Mouse (Mus musculus) limb, embryonic 10.5 days (tissue): ENCODE measurements around the gene Atp13a5. TPM values are rescaled to one million over a fixed set of nuclear protein-coding genes. Genes with fewer than 3 reads are reported as not detected.

Experiments
- DNase-seq: peaks from one replicate; pipeline ENCODE4 v3.0.0-alpha.2; 2017; ENCODE audit warnings: low spot score
- H3K27ac ChIP-seq: fragments of 300-500 bp; sonication (generic); 2 replicates; pipeline ENCODE4 v1.5.1; 2016; ENCODE audit warnings: mild to moderate bottlenecking
- H3K27me3 ChIP-seq: fragments of 300-500 bp; sonication (generic); 2 replicates; pipeline ENCODE4 v1.6.1; 2016; ENCODE audit warnings: low read depth, mild to moderate bottlenecking; ENCODE audit not compliant: poor library complexity, severe bottlenecking
- H3K36me3 ChIP-seq: fragments of 300-500 bp; sonication (generic); 2 replicates; pipeline ENCODE4 v1.6.1; 2016; ENCODE audit warnings: mild to moderate bottlenecking, moderate library complexity
- H3K4me1 ChIP-seq: fragments of 300-500 bp; sonication (generic); 2 replicates; pipeline ENCODE4 v1.6.1; 2016
- H3K4me3 ChIP-seq: fragments of 300-500 bp; sonication (generic); 2 replicates; pipeline ENCODE4 v1.5.1; 2016; ENCODE audit warnings: mild to moderate bottlenecking, moderate library complexity
- H3K9me3 ChIP-seq: fragments of 300-500 bp; sonication (generic); replicated peaks from 2 replicates; pipeline ENCODE4 v1.6.1; 2016; ENCODE audit warnings: mild to moderate bottlenecking
- WGBS: fragments of 180-500 bp; shearing (Covaris S2); methylation state at CpG from one replicate; pipeline ENCODE4 v1.1.7; 2016; 5-methylcytosine and 5-hydroxymethylcytosine counted together
- polyA plus RNA-seq: library from polyadenylated mRNA; unstranded; fragments of >200 nt; fragmentation: Nextera tagmentation; extraction: Ambion mirVana; gene quantifications from 2 replicates; pipeline ENCODE4 v1.2.1, GENCODE M21; 2016

The Atp13a5 gene
- polyA plus RNA-seq, 1 experiment from 2014 or later: 0.03 TPM

GRCm38 (mm10) chr16:29314991-29315390, 63.5 kb downstream of the Atp13a5 start:
- WGBS: 84% methylated on average over 3 of the region's 3 CpGs
- H3K9me3 ChIP-seq: no peaks in the 10 kb centered on the region

GRCm38 (mm10) chr16:29297555-29298021, 80.9 kb downstream of the Atp13a5 start:
- DNase-seq: no peak
- H3K4me3 ChIP-seq: no peak overlapping the region
- H3K27ac ChIP-seq: no peak overlapping the region
- H3K4me1 ChIP-seq: no peaks in the 10 kb centered on the region
- H3K27me3 ChIP-seq: no peaks in the 10 kb centered on the region
- H3K9me3 ChIP-seq: no peaks in the 10 kb centered on the region
- WGBS: 90% methylated on average over 9 of the region's 9 CpGs
- H3K36me3 ChIP-seq: no peaks in the 10 kb centered on the region

More at GRCm38 (mm10) chr16:29314991-29315390, 63.5 kb downstream of the Atp13a5 start:
- H3K27me3 ChIP-seq: no peaks in the 10 kb centered on the region
- no peak for DNase-seq
- H3K4me1 ChIP-seq: no peaks in the 10 kb centered on the region
- no peak overlapping the region for H3K4me3 ChIP-seq
- no peaks in the 10 kb centered on the region for H3K36me3 ChIP-seq
- no peak overlapping the region for H3K27ac ChIP-seq

GRCm38 (mm10) chr16:29280691-29281090, 97.8 kb downstream of the Atp13a5 start:
- 83% methylated on average over 5 of the region's 5 CpGs for WGBS

GRCm38 (mm10) chr16:29254325-29254724, 124.2 kb downstream of the Atp13a5 start:
- H3K4me3 ChIP-seq: no peak overlapping the region
- no peaks in the 10 kb centered on the region for H3K9me3 ChIP-seq
- H3K4me1 ChIP-seq: no peaks in the 10 kb centered on the region
- no peak overlapping the region for H3K27ac ChIP-seq
- H3K27me3 ChIP-seq: no peaks in the 10 kb centered on the region
- 92% methylated on average over 4 of the region's 4 CpGs for WGBS
- H3K36me3 ChIP-seq: no peaks in the 10 kb centered on the region
- DNase-seq: no peak

More at GRCm38 (mm10) chr16:29280691-29281090, 97.8 kb downstream of the Atp13a5 start:
- DNase-seq: no peak
- Histone ChIP-seq H3K27ac (no peak overlapping the region), H3K27me3 (no peaks in the 10 kb centered on the region), H3K36me3 (no peaks in the 10 kb centered on the region), H3K4me1 (no peaks in the 10 kb centered on the region), H3K4me3 (no peak overlapping the region), H3K9me3 (no peaks in the 10 kb centered on the region)

GRCm38 (mm10) chr16:29235951-29236350, 142.6 kb downstream of the Atp13a5 start:
- WGBS: 84% methylated on average over 5 of the region's 5 CpGs
- Histone ChIP-seq H3K9me3 (no peaks in the 10 kb centered on the region), H3K27me3 (no peaks in the 10 kb centered on the region), H3K36me3 (no peaks in the 10 kb centered on the region), H3K4me3 (no peak overlapping the region), H3K4me1 (no peaks in the 10 kb centered on the region), H3K27ac (no peak overlapping the region)
- no peak for DNase-seq

- Histone ChIP-seq H3K36me3 (no peaks in the 10 kb centered on the region), H3K4me3 (no peak overlapping the region), H3K27me3 (peaks cover 1% of the 10 kb centered on the region; the same call in 1 of the 2 replicates), H3K9me3 (no peaks in the 10 kb centered on the region), H3K4me1 (no peaks in the 10 kb centered on the region), H3K27ac (no peak overlapping the region)
- DNase-seq: no peak
- 87% methylated on average over 5 of the region's 5 CpGs for WGBS
Observed at GRCm38 (mm10) chr16:29216395-29217295, 161.9 kb downstream of the Atp13a5 start.

GRCm38 (mm10) chr16:29209605-29210411, 168.7 kb downstream of the Atp13a5 start, which contains the start of gene Hrasls:
TSS of gene Hrasls (plus strand) at chr16:29209695.
- Histone ChIP-seq H3K4me3 (peak within 1 kb of the TSS; percentile 59), H3K9me3 (no peaks in the 10 kb centered on the region), H3K36me3 (no peaks in the 10 kb centered on the region), H3K27ac (peak within 1 kb of the TSS; percentile 79), H3K27me3 (peaks cover 40% of the 10 kb centered on the region), H3K4me1 (peaks cover 11% of the 10 kb centered on the region)
- WGBS: 1% methylated on average over 39 of the region's 39 CpGs
- DNase-seq: peak; percentile 76

- Histone ChIP-seq H3K27ac (no peak overlapping the region), H3K36me3 (no peaks in the 10 kb centered on the region), H3K4me1 (peaks cover 11% of the 10 kb centered on the region), H3K4me3 (no peak overlapping the region), H3K9me3 (no peaks in the 10 kb centered on the region), H3K27me3 (peaks cover 40% of the 10 kb centered on the region)
- DNase-seq: no peak
- 73% methylated on average over 7 of the region's 7 CpGs for WGBS
Observed at GRCm38 (mm10) chr16:29208841-29209240, 169.7 kb downstream of the Atp13a5 start.

- no peak for DNase-seq
- H3K27me3 ChIP-seq: peaks cover 28% of the 10 kb centered on the region
- 43% methylated on average over 2 of the region's 2 CpGs for WGBS
Observed at GRCm38 (mm10) chr16:29205581-29205980, 173.0 kb downstream of the Atp13a5 start.

GRCm38 (mm10) chr16:29204875-29205274, 173.7 kb downstream of the Atp13a5 start:
- DNase-seq: no peak
- Histone ChIP-seq H3K27ac (no peak overlapping the region), H3K9me3 (no peaks in the 10 kb centered on the region), H3K4me1 (peaks cover 4% of the 10 kb centered on the region), H3K27me3 (peaks cover 21% of the 10 kb centered on the region), H3K4me3 (no peak overlapping the region), H3K36me3 (no peaks in the 10 kb centered on the region)
- WGBS: 87% methylated on average over 7 of the region's 7 CpGs

More at GRCm38 (mm10) chr16:29205581-29205980, 173.0 kb downstream of the Atp13a5 start:
- H3K36me3 ChIP-seq: no peaks in the 10 kb centered on the region
- H3K4me1 ChIP-seq: peaks cover 11% of the 10 kb centered on the region
- H3K9me3 ChIP-seq: no peaks in the 10 kb centered on the region
- H3K4me3 ChIP-seq: no peak overlapping the region
- H3K27ac ChIP-seq: no peak overlapping the region

- Histone ChIP-seq H3K36me3 (no peaks in the 10 kb centered on the region), H3K9me3 (no peaks in the 10 kb centered on the region), H3K27me3 (peaks cover 4% of the 10 kb centered on the region), H3K4me1 (peaks cover 11% of the 10 kb centered on the region), H3K4me3 (no peak overlapping the region), H3K27ac (no peak overlapping the region)
- WGBS: 89% methylated on average over 2 of the region's 2 CpGs
- no peak for DNase-seq
Observed at GRCm38 (mm10) chr16:29201146-29201545, 177.4 kb downstream of the Atp13a5 start.

- H3K36me3 ChIP-seq: no peaks in the 10 kb centered on the region
- H3K4me3 ChIP-seq: no peak overlapping the region
- H3K27me3 ChIP-seq: peaks cover 4% of the 10 kb centered on the region
- 9% methylated on average over 5 of the region's 5 CpGs for WGBS
- peaks cover 14% of the 10 kb centered on the region for H3K4me1 ChIP-seq
- no peak overlapping the region for H3K27ac ChIP-seq
- no peaks in the 10 kb centered on the region for H3K9me3 ChIP-seq
- no peak for DNase-seq
Observed at GRCm38 (mm10) chr16:29198461-29198860, 180.1 kb downstream of the Atp13a5 start.
